Mouse (Mus musculus): ENCODE results near the gene Ralgapa2.

DNA sequence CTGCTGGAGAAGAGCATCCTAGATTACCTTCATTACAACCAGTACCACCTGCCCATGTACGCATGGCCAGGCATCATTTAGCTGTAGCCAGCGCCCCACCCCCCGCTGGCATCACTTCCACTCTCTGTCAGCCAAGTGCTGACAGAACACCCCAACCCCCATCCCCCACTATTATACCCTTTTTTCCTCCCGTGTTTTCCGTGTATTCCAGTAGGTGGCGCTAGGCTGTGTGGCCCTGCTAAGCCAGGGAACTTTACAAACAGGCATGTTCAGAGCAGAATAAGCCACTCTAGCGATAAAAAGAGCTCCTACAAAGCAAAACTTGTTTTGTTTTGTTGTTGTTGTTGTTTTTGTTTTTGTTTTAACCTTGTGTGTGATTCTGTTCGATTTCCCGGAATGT lies 297.4 kb downstream of the Ralgapa2 start:
- 0 out of 2 replicates have a peak, but pooled peaks have one; percentile 26 for TF ChIP-seq MEF2A (IDR thresholded peaks at IDR 0.05; ENCODE audit: borderline replicate concordance, low read depth, low read length)
- TF ChIP-seq EP300 (IDR thresholded peaks at IDR 0.05; ENCODE audit: low read length): no peak; the same call in 1 of the 2 replicates
- peak; percentile 40 to 91 for TF ChIP-seq CTCF (conservative IDR thresholded peaks at IDR 0.05 in 1 of 2, IDR thresholded peaks at IDR 0.05 in 1 of 2; ENCODE audit: low read depth in 2 of 2, low read length in 2 of 2)
- TF ChIP-seq HCFC1 (IDR thresholded peaks at IDR 0.05; ENCODE audit: low read depth, low read length): peak; percentile 34; the same call in 1 of the 2 replicates
- no peak for TF ChIP-seq E2F4 (IDR thresholded peaks at IDR 0.05; ENCODE audit: insufficient replicate concordance, low read depth, low read length)
- no peak for TF ChIP-seq POLR2A (IDR thresholded peaks at IDR 0.05; ENCODE audit: low read depth, low read length)
- TF ChIP-seq TCF12 (IDR thresholded peaks at IDR 0.05; ENCODE audit: low read depth, low read length): peak; percentile 58; the same call in 1 of the 2 replicates
- no peak for TF ChIP-seq POLR2AphosphoS2 (IDR thresholded peaks at IDR 0.05; ENCODE audit: low read depth, low read length)
- peak; percentile 67 for TF ChIP-seq ZNF384 (IDR thresholded peaks at IDR 0.05; ENCODE audit: low read depth, low read length)
- TF ChIP-seq USF1 (IDR thresholded peaks at IDR 0.05; ENCODE audit: low read depth, low read length): no peak
- TF ChIP-seq USF2 (conservative IDR thresholded peaks at IDR 0.05; ENCODE audit: low read depth, low read length): no peak
